Mouse (Mus musculus) hindbrain, embryonic 10.5 days (tissue): ENCODE data around the gene Itpkb. TPM values are rescaled to one million over a fixed set of nuclear protein-coding genes. Genes with fewer than 3 reads are reported as not detected.

Experiments used
- DNase-seq: peaks from one replicate; pipeline ENCODE4 v3.0.0-alpha.2; 2017; ENCODE audit warnings: low spot score
- H3K27ac ChIP-seq: fragments of 300-500 bp; sonication (generic); 2 replicates; pipeline ENCODE4 v1.5.1; 2016; ENCODE audit warnings: mild to moderate bottlenecking, moderate library complexity
- H3K27me3 ChIP-seq: fragments of 300-500 bp; sonication (generic); 2 replicates; pipeline ENCODE4 v1.6.1; 2016; ENCODE audit warnings: mild to moderate bottlenecking; ENCODE audit not compliant: poor library complexity, insufficient read depth, severe bottlenecking
- H3K36me3 ChIP-seq: fragments of 300-500 bp; sonication (generic); 2 replicates; pipeline ENCODE4 v1.6.1; 2016; ENCODE audit warnings: mild to moderate bottlenecking, moderate library complexity
- H3K4me1 ChIP-seq: fragments of 300-500 bp; sonication (generic); replicated peaks from 2 replicates; pipeline ENCODE4 v1.6.1; 2016; ENCODE audit warnings: mild to moderate bottlenecking
- H3K4me3 ChIP-seq: fragments of 300-500 bp; sonication (generic); 2 replicates; pipeline ENCODE4 v1.5.1; 2016; ENCODE audit warnings: mild to moderate bottlenecking, moderate library complexity
- H3K9me3 ChIP-seq: fragments of 300-500 bp; sonication (generic); 2 replicates; pipeline ENCODE4 v1.6.1; 2016; ENCODE audit warnings: mild to moderate bottlenecking, moderate library complexity
- WGBS: fragments of 180-500 bp; shearing (Covaris S2); methylation state at CpG from one replicate; pipeline ENCODE4 v1.1.7; 2016; 5-methylcytosine and 5-hydroxymethylcytosine counted together
- polyA plus RNA-seq: library from polyadenylated mRNA; unstranded; fragments of >200 nt; fragmentation: Nextera tagmentation; extraction: Ambion mirVana; gene quantifications from 2 replicates; pipeline ENCODE4 v1.2.1, GENCODE M21; 2016

The Itpkb gene
- polyA plus RNA-seq, 1 experiment from 2014 or later = 4.2 TPM

- Histone ChIP-seq H3K4me3 (no peak overlapping the region), H3K4me1 (peaks cover 61% of the 10 kb centered on the region), H3K9me3 (no peaks in the 10 kb centered on the region), H3K27ac (no peak overlapping the region), H3K27me3 (peaks cover 56% of the 10 kb centered on the region), H3K36me3 (0 out of 2 replicates have a peak, but pooled peaks cover 10% of the 10 kb centered on the region)
- 88% methylated on average over 6 of the region's 6 CpGs for WGBS
- no peak for DNase-seq
These were observed 4.3 kb downstream of the Itpkb start for GRCm38 (mm10) chr1:180334541-180334940.

- H3K27ac ChIP-seq = no peak overlapping the region
- peaks cover 55% of the 10 kb centered on the region for H3K4me1 ChIP-seq
- H3K27me3 ChIP-seq = peaks cover 53% of the 10 kb centered on the region
- no peak for DNase-seq
- 0 out of 2 replicates have a peak, but pooled peaks cover 10% of the 10 kb centered on the region for H3K36me3 ChIP-seq
- 85% methylated on average over 12 of the region's 12 CpGs for WGBS
- H3K4me3 ChIP-seq = no peak overlapping the region
- H3K9me3 ChIP-seq = no peaks in the 10 kb centered on the region
These were observed 5.5 kb downstream of the Itpkb start for GRCm38 (mm10) chr1:180335513-180336375.

GRCm38 (mm10) chr1:180338358-180338757 is 8.1 kb downstream of the Itpkb start:
- H3K27ac ChIP-seq = no peak overlapping the region
- H3K4me1 ChIP-seq = peaks cover 35% of the 10 kb centered on the region
- WGBS = 84% methylated on average over 8 of the region's 8 CpGs
- no peak for DNase-seq
- no peak overlapping the region for H3K4me3 ChIP-seq
- H3K27me3 ChIP-seq = peaks cover 28% of the 10 kb centered on the region
- H3K36me3 ChIP-seq = 0 out of 2 replicates have a peak, but pooled peaks cover 9% of the 10 kb centered on the region
- H3K9me3 ChIP-seq = no peaks in the 10 kb centered on the region

GRCm38 (mm10) chr1:180339143-180339542 is 8.9 kb downstream of the Itpkb start:
- Histone ChIP-seq H3K27ac (no peak overlapping the region), H3K36me3 (0 out of 2 replicates have a peak, but pooled peaks cover under 1% of the 10 kb centered on the region), H3K4me1 (peaks cover 35% of the 10 kb centered on the region), H3K27me3 (peaks cover 21% of the 10 kb centered on the region), H3K4me3 (no peak overlapping the region), H3K9me3 (no peaks in the 10 kb centered on the region)
- 92% methylated on average over 5 of the region's 5 CpGs for WGBS
- DNase-seq = no peak

- Histone ChIP-seq H3K9me3 (no peaks in the 10 kb centered on the region), H3K27me3 (no peaks in the 10 kb centered on the region; the same call in 1 of the 2 replicates), H3K4me1 (peaks cover 34% of the 10 kb centered on the region), H3K27ac (no peak overlapping the region), H3K4me3 (no peak overlapping the region), H3K36me3 (no peaks in the 10 kb centered on the region)
- no peak for DNase-seq
- 77% methylated on average over 7 of the region's 7 CpGs for WGBS
These were observed 12.7 kb downstream of the Itpkb start for GRCm38 (mm10) chr1:180342944-180343343.

GRCm38 (mm10) chr1:180343434-180344210 is 13.3 kb downstream of the Itpkb start:
- H3K4me3 ChIP-seq = no peak overlapping the region
- DNase-seq = no peak
- no peaks in the 10 kb centered on the region for H3K36me3 ChIP-seq
- no peaks in the 10 kb centered on the region; the same call in 1 of the 2 replicates for H3K27me3 ChIP-seq
- H3K27ac ChIP-seq = 0 out of 2 replicates have a peak overlapping the region, but pooled peaks have one; percentile 24
- 47% methylated on average over 8 of the region's 8 CpGs for WGBS
- peaks cover 37% of the 10 kb centered on the region for H3K4me1 ChIP-seq
- no peaks in the 10 kb centered on the region for H3K9me3 ChIP-seq

GRCm38 (mm10) chr1:180345098-180345497 is 14.8 kb downstream of the Itpkb start:
- DNase-seq = no peak
- whole genome bisulfite sequencing = 89% methylated on average over 5 of the region's 5 CpGs

GRCm38 (mm10) chr1:180347059-180347458 is 16.8 kb downstream of the Itpkb start:
- H3K4me3 ChIP-seq = no peak overlapping the region
- peaks cover 61% of the 10 kb centered on the region for H3K4me1 ChIP-seq
- H3K36me3 ChIP-seq = no peaks in the 10 kb centered on the region
- no peaks in the 10 kb centered on the region; the same call in 1 of the 2 replicates for H3K27me3 ChIP-seq
- no peaks in the 10 kb centered on the region for H3K9me3 ChIP-seq
- H3K27ac ChIP-seq = no peak overlapping the region
- DNase-seq = no peak
- WGBS = 70% methylated on average over 4 of the region's 4 CpGs

More at GRCm38 (mm10) chr1:180345098-180345497, 14.8 kb downstream of the Itpkb start:
- Histone ChIP-seq H3K9me3 (no peaks in the 10 kb centered on the region), H3K36me3 (no peaks in the 10 kb centered on the region), H3K27ac (no peak overlapping the region), H3K27me3 (no peaks in the 10 kb centered on the region; the same call in 1 of the 2 replicates), H3K4me1 (peaks cover 48% of the 10 kb centered on the region), H3K4me3 (no peak overlapping the region)

- WGBS = 86% methylated on average over 6 of the region's 6 CpGs
- Histone ChIP-seq H3K4me1 (peaks cover 64% of the 10 kb centered on the region), H3K4me3 (no peak overlapping the region), H3K9me3 (no peaks in the 10 kb centered on the region), H3K36me3 (no peaks in the 10 kb centered on the region), H3K27me3 (no peaks in the 10 kb centered on the region; the same call in 1 of the 2 replicates), H3K27ac (no peak overlapping the region)
- DNase-seq = no peak
These were observed 17.6 kb downstream of the Itpkb start for GRCm38 (mm10) chr1:180347907-180348306.

GRCm38 (mm10) chr1:180349090-180349489 is 18.8 kb downstream of the Itpkb start:
- H3K4me3 ChIP-seq = no peak overlapping the region
- no peak overlapping the region for H3K27ac ChIP-seq
- peaks cover 57% of the 10 kb centered on the region for H3K4me1 ChIP-seq
- DNase-seq = no peak
- no peaks in the 10 kb centered on the region for H3K36me3 ChIP-seq
- H3K9me3 ChIP-seq = no peaks in the 10 kb centered on the region
- H3K27me3 ChIP-seq = no peaks in the 10 kb centered on the region; the same call in 1 of the 2 replicates

- Histone ChIP-seq H3K4me1 (peaks cover 59% of the 10 kb centered on the region), H3K27ac (no peak overlapping the region), H3K4me3 (no peak overlapping the region), H3K27me3 (no peaks in the 10 kb centered on the region), H3K9me3 (no peaks in the 10 kb centered on the region), H3K36me3 (no peaks in the 10 kb centered on the region)
- no peak for DNase-seq
- 71% methylated on average over 3 of the region's 3 CpGs for WGBS
These were observed 22.0 kb downstream of the Itpkb start for GRCm38 (mm10) chr1:180352258-180352657.

GRCm38 (mm10) chr1:180354129-180354528 is 23.8 kb downstream of the Itpkb start:
- H3K27ac ChIP-seq = no peak overlapping the region
- 80% methylated on average over 4 of the region's 4 CpGs for WGBS
- no peaks in the 10 kb centered on the region for H3K9me3 ChIP-seq
- no peak overlapping the region for H3K4me3 ChIP-seq
- no peaks in the 10 kb centered on the region for H3K27me3 ChIP-seq
- no peaks in the 10 kb centered on the region for H3K36me3 ChIP-seq
- H3K4me1 ChIP-seq = peaks cover 48% of the 10 kb centered on the region
- no peak for DNase-seq
